Mouse (Mus musculus) splenic B cell, adult 2 months (primary cell): Measurements from ENCODE around the gene Thsd4.

Experiments
- DNase-seq: peaks from one replicate; pipeline ENCODE4 v3.0.0-alpha.2; 2011; ENCODE audit warnings: low read depth, low spot score
- H3K27me3 ChIP-seq: 2 replicates; pipeline ENCODE4 v1.6.1; 2012; ENCODE audit warnings: mild to moderate bottlenecking, low read length, moderate library complexity, mixed read lengths; ENCODE audit not compliant: control insufficient read depth, poor library complexity, insufficient read depth, severe bottlenecking
- H3K36me3 ChIP-seq: 2 replicates; pipeline ENCODE4 v1.6.1; 2012; ENCODE audit warnings: mild to moderate bottlenecking, low read length, moderate library complexity, mixed read lengths; ENCODE audit not compliant: control insufficient read depth, poor library complexity, insufficient read depth, severe bottlenecking

Thsd4 gene

DNA sequence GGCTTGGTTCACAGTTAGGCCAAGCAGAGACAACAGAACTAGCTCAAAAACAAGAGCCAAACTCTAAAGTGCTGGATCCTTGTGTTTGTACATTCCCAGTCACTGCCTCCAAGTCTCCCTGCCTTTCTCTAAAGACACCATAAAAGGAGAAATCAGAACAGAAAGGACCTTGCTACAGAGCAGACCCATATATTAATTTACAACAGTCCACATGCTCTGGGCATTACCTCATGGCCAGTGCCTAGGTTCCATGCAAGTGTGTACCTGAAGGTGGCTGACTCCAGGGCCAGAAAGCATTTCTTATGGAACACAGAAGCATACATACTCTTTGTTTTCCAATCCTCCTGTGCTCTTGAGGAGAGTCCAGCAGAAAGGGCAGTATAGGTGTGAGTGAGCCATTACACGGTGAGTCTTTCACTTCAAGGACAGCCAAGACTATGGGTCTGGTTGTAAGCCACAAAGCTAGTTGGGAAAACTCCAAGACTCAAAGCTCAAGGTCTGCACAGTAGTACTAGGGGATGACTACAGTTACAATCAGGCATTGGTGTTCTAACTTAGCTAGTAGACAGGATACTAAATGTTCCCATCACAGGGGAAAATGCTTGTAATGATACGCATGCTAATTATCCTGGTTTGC is 216.5 kb downstream of the Thsd4 start:
- H3K36me3 ChIP-seq = no peaks in the 10 kb centered on the region
- no peak for DNase-seq
- no peaks in the 10 kb centered on the region for H3K27me3 ChIP-seq

DNA sequence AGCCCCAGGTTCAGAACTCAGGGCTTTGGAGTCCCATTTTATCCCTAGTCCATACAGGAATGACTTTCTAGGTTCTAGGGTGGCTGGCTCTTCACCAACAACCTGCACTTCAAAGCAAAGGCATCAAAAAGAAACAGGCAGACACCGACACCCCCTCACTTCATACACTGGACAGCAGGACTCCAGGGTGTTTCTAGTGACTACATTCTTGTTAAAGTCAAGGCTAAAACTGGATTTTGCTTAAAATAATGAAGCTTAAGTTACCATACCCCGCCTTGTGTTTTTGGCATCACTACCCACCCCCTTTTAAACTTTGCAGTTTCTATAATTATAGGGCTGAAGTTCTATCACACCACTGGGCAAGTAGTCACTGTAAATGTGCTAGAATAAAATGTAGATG is 225.6 kb downstream of the Thsd4 start:
- no peak for DNase-seq
- no peaks in the 10 kb centered on the region for H3K36me3 ChIP-seq

DNA sequence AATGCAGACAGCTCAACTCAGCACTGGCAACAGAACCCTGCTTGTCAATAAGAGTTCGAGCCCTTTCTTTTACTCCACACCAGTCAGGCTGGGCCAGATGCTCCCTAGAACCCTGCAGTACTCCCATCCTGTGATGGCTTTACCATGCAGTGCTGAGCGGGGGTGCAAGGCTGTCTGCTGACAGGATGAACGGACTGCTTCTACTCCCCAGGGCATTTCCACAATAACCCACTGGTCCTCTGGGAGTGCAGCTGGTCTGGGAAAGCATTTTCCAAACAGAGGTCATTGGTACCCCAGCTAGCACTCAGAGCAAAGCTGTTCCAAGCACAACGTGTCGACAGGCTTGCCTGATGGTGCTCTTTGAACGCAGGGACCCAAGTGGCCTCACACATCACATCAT is 226.6 kb downstream of the Thsd4 start:
- DNase-seq = no peak
- H3K27me3 ChIP-seq = no peaks in the 10 kb centered on the region
- H3K36me3 ChIP-seq = no peaks in the 10 kb centered on the region

More for the DNA sequence above, 225.6 kb downstream of the Thsd4 start:
- H3K27me3 ChIP-seq = no peaks in the 10 kb centered on the region

DNA sequence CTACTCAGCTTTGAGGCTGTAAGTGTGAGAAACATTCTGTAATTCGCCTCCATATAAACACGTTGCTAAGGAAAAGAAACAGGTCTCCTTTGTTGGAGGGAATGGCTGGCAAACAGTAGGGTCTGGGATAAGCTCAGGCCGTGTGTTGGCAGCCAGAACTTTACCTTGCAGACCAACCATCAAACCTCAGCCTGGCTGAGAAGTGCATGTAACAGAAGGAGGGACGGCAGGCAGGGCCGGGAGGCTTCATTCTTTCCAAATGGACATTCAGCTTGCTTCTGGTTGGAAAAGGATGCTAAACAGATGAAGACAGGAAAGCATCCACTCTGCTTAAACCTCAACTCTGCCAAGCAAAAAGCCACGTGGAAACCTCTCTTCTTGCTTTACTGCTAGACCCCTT is 228.7 kb downstream of the Thsd4 start:
- Histone ChIP-seq H3K36me3 (no peaks in the 10 kb centered on the region), H3K27me3 (no peaks in the 10 kb centered on the region)
- no peak for DNase-seq

DNA sequence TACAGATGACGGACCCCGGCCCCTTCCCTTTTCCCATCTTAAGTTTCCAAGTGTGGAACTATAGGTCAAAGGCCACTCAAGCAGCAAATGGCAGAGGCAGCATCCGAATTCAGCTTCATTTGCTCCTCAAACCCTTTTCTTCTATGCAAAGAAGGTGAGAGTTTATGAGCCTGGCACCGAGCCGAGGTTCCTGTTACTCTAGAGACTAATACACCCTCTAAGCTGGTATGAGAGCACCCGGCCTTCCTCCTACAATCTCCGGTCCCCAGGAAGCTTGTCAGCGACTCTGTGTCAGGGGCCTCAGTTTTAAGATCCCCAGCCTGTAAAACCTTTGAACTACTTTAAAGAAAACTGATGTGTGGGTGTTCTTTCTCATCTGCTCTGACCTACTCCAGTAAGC is 231.1 kb downstream of the Thsd4 start:
- DNase-seq = no peak
- Histone ChIP-seq H3K36me3 (no peaks in the 10 kb centered on the region), H3K27me3 (no peaks in the 10 kb centered on the region)

DNA sequence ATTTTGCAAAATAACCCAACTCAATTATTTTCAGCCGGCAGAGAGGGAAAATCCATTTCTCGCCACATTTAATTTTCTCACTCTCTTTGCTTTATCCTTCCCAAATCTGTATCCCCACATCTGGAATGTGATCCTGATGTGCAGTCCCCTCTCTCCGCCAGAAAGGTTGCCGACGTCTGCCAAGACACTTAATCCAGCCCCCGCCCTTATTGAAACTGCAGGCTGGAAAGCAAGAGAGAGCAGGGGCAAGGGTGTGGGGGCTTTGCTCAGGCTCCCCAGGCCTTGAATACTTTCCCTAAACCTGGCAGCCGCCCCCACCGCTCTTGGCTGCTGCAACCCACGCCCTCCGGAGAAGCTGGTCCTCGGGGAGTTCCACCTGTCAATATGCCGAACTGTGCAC is 233.1 kb downstream of the Thsd4 start:
- DNase-seq = no peak
- Histone ChIP-seq H3K36me3 (no peaks in the 10 kb centered on the region), H3K27me3 (no peaks in the 10 kb centered on the region)

DNA sequence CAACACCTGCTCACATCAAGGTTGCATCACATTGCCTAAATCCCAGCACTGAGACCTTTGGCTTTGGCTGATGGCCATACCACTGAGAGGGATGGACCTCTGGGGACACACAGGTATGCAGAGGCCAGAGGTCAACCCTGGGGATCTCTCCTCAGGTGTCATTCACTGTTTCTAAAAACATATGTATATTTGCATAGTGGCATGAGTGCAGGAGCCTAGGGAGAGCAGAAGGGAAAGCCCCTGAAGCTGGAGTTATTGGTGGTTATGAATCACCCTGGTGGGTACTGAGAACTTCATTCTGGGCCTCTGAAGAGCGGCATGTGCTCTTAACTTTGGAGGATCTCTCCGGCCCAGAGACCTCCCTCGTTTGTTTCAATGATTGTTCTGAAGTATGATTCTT is 235.5 kb downstream of the Thsd4 start:
- Histone ChIP-seq H3K27me3 (no peaks in the 10 kb centered on the region), H3K36me3 (no peaks in the 10 kb centered on the region)
- no peak for DNase-seq

DNA sequence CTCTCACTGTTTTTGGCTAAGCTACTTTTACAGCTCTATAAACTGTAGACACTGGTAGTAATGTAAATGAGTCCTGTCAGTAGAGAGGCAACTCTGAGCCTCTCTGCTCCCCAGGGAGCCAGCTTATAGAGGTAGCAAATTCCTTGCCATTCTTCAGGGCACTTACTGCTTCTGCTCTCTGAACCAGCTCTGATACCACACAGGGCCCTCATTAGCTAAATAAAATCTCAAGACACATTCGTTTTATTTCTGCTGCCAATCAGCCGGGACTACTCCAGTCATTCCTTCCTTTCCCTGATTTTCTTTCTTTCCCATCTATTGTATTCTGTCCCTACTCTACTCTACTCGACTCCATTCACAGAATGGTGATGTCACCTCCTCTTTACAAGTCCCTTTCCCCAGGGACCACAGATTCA is 236.8 kb downstream of the Thsd4 start:
- Histone ChIP-seq H3K36me3 (no peaks in the 10 kb centered on the region), H3K27me3 (no peaks in the 10 kb centered on the region)
- no peak for DNase-seq

DNA sequence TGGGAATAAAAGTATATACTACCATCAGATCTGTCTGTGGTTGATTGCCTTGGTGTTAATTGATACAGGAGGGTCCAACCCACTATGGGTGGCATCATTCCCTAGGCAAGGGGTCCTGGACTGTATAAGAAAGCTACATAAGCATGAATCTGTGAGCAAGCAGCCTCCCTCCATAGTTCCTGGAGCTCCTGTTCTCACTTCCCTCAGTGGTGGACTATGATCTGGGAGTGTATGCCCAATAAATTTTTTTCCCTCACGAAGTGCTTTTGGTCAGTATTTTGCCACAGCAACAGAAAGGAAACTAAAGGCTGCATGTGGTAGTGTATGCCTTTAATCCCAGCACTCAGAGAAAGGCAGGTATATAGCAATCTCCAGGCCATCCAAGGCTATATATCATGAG is 237.5 kb downstream of the Thsd4 start:
- no peak for DNase-seq
- H3K36me3 ChIP-seq = no peaks in the 10 kb centered on the region
- no peaks in the 10 kb centered on the region for H3K27me3 ChIP-seq

DNA sequence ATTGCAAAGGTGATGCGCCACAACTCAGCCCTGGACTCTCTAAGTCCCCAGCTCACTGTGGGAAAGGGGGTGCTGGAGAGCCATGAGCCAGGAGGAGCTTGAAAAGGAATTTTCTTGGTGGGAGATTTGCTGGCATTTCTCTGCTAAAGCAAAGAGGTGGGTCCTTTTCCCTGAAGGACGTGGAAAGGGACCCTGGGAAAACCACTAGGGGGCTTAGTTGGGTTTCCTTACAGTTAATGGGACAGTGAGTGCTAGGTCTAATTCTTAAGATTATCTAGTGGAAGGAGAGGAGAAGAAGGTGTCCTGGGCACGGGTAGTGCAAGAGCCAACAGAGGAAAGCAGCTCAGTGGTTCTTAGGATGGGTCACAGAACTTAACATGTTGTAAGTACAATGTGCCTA is 238.3 kb downstream of the Thsd4 start:
- Histone ChIP-seq H3K27me3 (no peaks in the 10 kb centered on the region), H3K36me3 (no peaks in the 10 kb centered on the region)
- DNase-seq = no peak

DNA sequence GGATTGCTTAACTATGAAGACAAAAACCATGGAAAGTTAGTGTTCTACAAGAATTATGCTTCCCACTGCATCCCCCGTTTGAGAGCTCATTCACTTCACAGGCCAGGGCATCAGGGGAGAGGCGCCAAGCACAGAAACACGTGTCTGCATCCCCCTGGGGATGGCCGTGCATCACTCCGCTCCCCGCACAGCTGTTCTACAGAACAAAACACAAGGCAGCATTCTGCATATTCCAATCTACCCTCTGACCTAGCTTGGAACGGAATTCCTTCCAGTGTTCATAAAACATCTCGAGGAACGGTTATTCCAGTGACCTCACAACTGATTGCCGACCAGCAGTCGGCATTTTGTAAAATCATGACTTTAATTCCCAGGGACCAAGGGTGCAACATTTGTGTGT is 240.6 kb downstream of the Thsd4 start:
- Histone ChIP-seq H3K36me3 (no peaks in the 10 kb centered on the region), H3K27me3 (no peaks in the 10 kb centered on the region)
- DNase-seq = no peak

DNA sequence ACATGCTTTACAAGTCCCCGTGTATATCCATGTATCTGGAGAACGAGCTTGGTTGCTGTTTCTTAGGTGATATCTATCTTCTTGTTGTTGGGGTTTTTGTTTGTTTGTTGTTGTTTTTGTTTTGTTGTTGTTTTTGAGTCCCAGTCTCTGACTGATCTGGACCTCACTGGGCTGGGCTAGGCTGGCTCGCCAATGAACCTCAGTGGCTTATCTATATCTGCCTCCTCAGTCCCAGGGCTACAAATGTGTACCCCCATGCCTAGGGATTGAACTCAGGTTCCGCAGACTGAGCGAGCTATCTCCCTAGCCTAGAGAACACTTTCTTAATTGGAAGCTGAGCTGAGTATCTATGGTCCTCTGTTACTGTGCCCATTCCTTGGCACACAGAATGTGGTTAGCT is 241.1 kb downstream of the Thsd4 start:
- no peak for DNase-seq
- no peaks in the 10 kb centered on the region for H3K27me3 ChIP-seq
- H3K36me3 ChIP-seq = no peaks in the 10 kb centered on the region

DNA sequence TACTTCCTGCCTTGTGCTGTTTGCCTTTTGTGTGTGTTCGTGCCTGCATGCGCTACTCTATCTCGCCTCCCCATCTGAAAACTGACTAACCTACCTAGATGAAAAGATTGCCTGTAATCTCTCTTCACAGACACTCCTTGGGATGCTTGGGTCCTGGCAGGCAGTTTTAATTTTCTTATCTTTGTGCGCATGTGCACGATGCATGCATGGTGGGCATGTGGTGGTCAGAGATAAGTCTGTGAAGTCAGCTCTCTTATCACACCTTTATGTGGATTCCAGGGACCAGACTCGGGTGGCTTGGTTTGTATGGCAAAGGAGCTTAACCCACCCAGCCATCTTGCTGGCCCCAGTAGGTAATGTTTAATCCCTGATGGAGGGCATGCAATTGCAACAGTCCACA is 242.3 kb downstream of the Thsd4 start:
- Histone ChIP-seq H3K27me3 (no peaks in the 10 kb centered on the region), H3K36me3 (no peaks in the 10 kb centered on the region)
- no peak for DNase-seq

DNA sequence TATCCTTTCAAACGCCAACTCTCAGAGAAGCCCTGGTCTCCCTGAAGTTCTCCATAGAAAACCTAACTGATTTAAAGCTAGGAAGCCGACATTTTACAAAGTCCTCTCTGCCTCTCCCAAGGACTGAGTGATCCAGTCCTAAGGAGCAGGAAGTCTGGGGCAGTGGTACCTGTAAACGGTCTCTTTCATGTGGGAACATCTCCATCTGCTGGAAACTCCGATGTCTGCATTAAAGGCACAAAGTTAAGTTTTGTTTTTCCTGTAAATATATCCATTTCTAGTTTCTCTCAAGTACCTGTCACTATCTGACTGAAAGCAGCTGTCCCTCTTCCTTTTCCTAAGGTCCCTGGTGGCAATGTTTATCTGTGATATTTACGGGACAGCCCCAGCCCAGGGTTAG is 245.5 kb downstream of the Thsd4 start:
- no peak for DNase-seq
- no peaks in the 10 kb centered on the region for H3K27me3 ChIP-seq
- no peaks in the 10 kb centered on the region for H3K36me3 ChIP-seq

DNA sequence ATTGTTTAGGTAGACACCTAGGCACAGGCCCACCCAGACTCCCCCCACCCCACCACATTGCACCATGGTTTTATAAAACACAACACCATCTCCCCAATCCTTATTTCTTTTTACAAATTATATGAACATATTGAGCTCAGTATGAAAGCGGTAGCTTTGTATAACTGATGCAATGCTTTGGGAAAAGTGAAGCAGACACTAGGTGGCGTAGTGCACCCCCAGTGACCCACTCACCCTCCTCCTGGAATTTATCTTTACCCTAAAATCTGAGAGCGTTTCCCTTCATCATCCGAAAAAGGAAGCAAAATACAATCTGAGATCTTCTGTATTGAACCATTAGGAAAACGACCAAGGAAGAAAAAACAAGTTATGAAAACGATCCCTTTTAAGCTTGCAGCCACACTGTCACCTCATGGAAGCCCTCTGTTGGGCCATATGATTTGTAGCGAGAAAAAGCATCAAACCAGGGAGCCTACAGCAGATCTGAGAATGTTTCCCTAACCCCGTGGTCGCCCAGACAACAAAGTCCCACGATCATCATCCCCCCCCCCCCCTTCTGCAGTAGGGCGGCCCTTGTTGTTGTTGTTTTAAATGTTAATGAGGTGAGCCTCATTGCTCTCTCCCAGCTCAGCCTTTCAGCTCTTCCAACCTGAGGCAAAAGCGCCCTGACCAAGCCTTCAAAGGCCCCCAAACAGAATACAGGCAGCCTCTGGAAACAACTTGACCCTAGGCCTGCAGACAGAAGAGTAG is 246.3 kb downstream of the Thsd4 start:
- H3K27me3 ChIP-seq = no peaks in the 10 kb centered on the region
- DNase-seq = peak; percentile 4
- H3K36me3 ChIP-seq = no peaks in the 10 kb centered on the region

DNA sequence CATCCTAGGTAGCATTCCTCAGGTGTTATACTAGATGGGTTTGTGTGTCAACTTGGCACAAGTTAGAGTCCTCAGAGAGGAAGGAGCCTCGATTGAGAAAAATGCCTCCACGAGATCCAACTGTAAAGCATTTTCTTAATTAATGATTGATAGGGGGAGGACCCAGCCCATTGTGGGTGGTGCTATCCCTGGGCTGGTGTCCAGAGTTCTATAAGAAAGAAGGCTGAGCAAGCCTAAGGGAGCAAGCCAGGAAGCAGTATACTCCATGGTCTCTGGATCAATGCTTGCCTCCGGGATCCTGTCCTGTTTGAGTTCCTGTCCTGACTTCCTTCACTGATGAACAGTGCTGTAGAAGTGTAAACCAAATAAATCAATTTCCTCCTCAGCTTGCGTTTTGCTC is 247.3 kb downstream of the Thsd4 start:
- no peaks in the 10 kb centered on the region for H3K36me3 ChIP-seq
- no peaks in the 10 kb centered on the region for H3K27me3 ChIP-seq
- no peak for DNase-seq
